Mouse (Mus musculus) kidney, postnatal 0 days (tissue): ENCODE measurements around the gene Invs. TPM values are rescaled to one million over a fixed set of nuclear protein-coding genes. Genes with fewer than 3 reads are reported as not detected.
A peak's percentile ranks its signal among the peaks of the same experiment; 100 is the strongest.

Source experiments
- ATAC-seq: fragments of 200-750 bp; cut with Nextera tagmentation; replicated peaks from 2 replicates; pipeline ENCODE4 v1.8.0; 2017; ENCODE audit warnings: low read depth, moderate number of reproducible peaks, moderate TSS enrichment, moderate library complexity; ENCODE audit not compliant: low FRiP score
- DNase-seq: peaks from one replicate; pipeline ENCODE4 v3.0.0-alpha.2; 2016; ENCODE audit warnings: low spot score
- H3K27ac ChIP-seq: fragments of 300-500 bp; sonication (generic); 2 replicates; pipeline ENCODE4 v1.5.1; 2014; ENCODE audit warnings: mild to moderate bottlenecking
- H3K27me3 ChIP-seq: fragments of 300-500 bp; sonication (generic); 2 replicates; pipeline ENCODE4 v1.6.1; 2014; ENCODE audit warnings: low read length, mixed read lengths; ENCODE audit not compliant: insufficient read depth
- H3K36me3 ChIP-seq: fragments of 300-500 bp; sonication (generic); 2 replicates; pipeline ENCODE4 v1.6.1; 2014; ENCODE audit warnings: low read length, mixed read lengths; ENCODE audit not compliant: insufficient read depth
- H3K4me1 ChIP-seq: fragments of 300-500 bp; sonication (generic); replicated peaks from 2 replicates; pipeline ENCODE4 v1.6.1; 2014; ENCODE audit warnings: antibody characterized with exemption, low read length, mixed read lengths; ENCODE audit not compliant: insufficient read depth
- H3K4me2 ChIP-seq: fragments of 300-500 bp; sonication (generic); 2 replicates; pipeline ENCODE4 v1.6.1; 2014; ENCODE audit warnings: mild to moderate bottlenecking, low read length, moderate library complexity, mixed read lengths
- H3K4me3 ChIP-seq: fragments of 300-500 bp; sonication (generic); replicated peaks from 2 replicates; pipeline ENCODE4 v1.5.1; 2014; ENCODE audit warnings: low read depth, low read length
- H3K9ac ChIP-seq: fragments of 300-500 bp; sonication (generic); 2 replicates; pipeline ENCODE4 v1.6.1; 2014; ENCODE audit warnings: low read depth, low read length
- H3K9me3 ChIP-seq: fragments of 300-500 bp; sonication (generic); replicated peaks from 2 replicates; pipeline ENCODE4 v1.6.1; 2016; ENCODE audit warnings: low read length, inconsistent platforms, mixed read lengths
- CTCF ChIP-seq: IDR thresholded peaks from 2 replicates; pipeline ENCODE4 v1.5.1; 2016; ENCODE audit warnings: antibody characterized with exemption, low read depth, mild to moderate bottlenecking, moderate library complexity
- WGBS: fragments of 180-500 bp; shearing (Covaris S2); extraction: QIAGEN DNeasy Blood & Tissue Kit; methylation state at CpG from one replicate; pipeline ENCODE4 v1.1.7; 2014; 5-methylcytosine and 5-hydroxymethylcytosine counted together
- polyA plus RNA-seq: library from polyadenylated mRNA; unstranded; fragments of >200 nt; fragmentation: Nextera tagmentation; extraction: Ambion mirVana; gene quantifications from 2 replicates; pipeline ENCODE4 v1.2.1, GENCODE M21; 2015

Invs gene
- polyA plus RNA-seq, 1 experiment from 2014 or later, result 4.0 TPM

GRCm38 (mm10) chr4:48481287-48481686, 201.7 kb downstream of the Invs start:
- no peak overlapping the region for H3K9ac ChIP-seq
- no peak overlapping the region for H3K4me3 ChIP-seq
- H3K36me3 ChIP-seq, result no peaks in the 10 kb centered on the region
- DNase-seq, result peak; percentile 65
- 14% methylated on average over 2 of the region's 2 CpGs for WGBS
- no peak; the same call in 1 of the 2 replicates for ATAC-seq
- no peak overlapping the region for H3K4me2 ChIP-seq
- no peaks in the 10 kb centered on the region for H3K27me3 ChIP-seq
- no peaks in the 10 kb centered on the region for H3K9me3 ChIP-seq
- no peaks in the 10 kb centered on the region for H3K4me1 ChIP-seq
- H3K27ac ChIP-seq, result no peak overlapping the region
- TF ChIP-seq CTCF, result peak; percentile 76

Other genes starting within 250 kb of the Invs start
- gene Nr4a3, start 234.6 kb upstream of the Invs start, polyA plus RNA-seq, result 0.04 and 0.10 TPM in 2 replicates
- 20.4 and 21.8 TPM in 2 replicates for gene Stx17, start 154.8 kb upstream of the Invs start, polyA plus RNA-seq
- 94.3 and 105 TPM in 2 replicates for gene Erp44, start 202 bp upstream of the Invs start, polyA plus RNA-seq
- 36.5 and 37.8 TPM in 2 replicates for gene Tex10, start 193.7 kb downstream of the Invs start, polyA plus RNA-seq